Mouse (Mus musculus) E14TG2a.4 (cell line): Measurements from ENCODE around the gene Mt4.

ENCODE experiments used
- CTCF ChIP-seq: conservative IDR thresholded peaks from 2 replicates; pipeline ENCODE4 v1.5.1; 2014; ENCODE audit warnings: low read length
- NANOG ChIP-seq: IDR thresholded peaks from 2 replicates; pipeline ENCODE4 v1.6.1; 2014; ENCODE audit warnings: borderline replicate concordance, low read length, mixed read lengths
- POU5F1 ChIP-seq: IDR thresholded peaks from 2 replicates; pipeline ENCODE4 v1.6.1; 2014; ENCODE audit warnings: low read length, borderline replicate concordance

DNA sequence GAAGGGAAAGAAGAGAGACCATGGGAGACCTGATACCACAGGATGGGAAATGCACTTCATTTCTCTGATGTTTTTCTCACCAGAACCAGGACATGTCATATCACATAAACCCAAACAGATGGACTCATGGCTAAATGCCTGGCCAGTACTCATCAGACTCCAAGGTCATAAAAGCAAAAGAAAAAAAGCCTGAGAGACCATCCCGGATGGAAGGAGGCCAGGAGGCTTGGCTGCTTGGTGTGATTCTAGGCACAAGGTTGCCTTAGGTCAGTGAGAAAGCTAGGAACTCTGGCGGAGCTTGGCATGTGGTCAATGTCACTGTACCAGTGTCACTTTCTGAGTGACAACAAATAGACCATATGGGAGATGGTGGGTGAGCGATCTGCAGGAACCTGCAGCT is 29.1 kb upstream of the Mt4 start:
- TF ChIP-seq CTCF (no peak), NANOG (no peak), POU5F1 (no peak)
